Mouse (Mus musculus) small intestine, adult 2 months (tissue): Measurements from ENCODE around the gene Marveld2. TPM values are rescaled to one million over a fixed set of nuclear protein-coding genes. Genes with fewer than 3 reads are reported as not detected.
A peak's percentile ranks its signal among the peaks of the same experiment; 100 is the strongest.

Experiments
- H3K27ac ChIP-seq: fragments of 200-500 bp; 2 replicates; pipeline ENCODE4 v1.5.1; 2012; ENCODE audit warnings: low read depth, low read length, control low read depth, inconsistent platforms; ENCODE audit not compliant: insufficient read depth
- H3K27me3 ChIP-seq: fragments of 200-500 bp; 2 replicates; pipeline ENCODE4 v1.6.1; 2012; ENCODE audit warnings: mild to moderate bottlenecking, moderate library complexity, low read length, inconsistent platforms; ENCODE audit not compliant: control insufficient read depth, insufficient read depth
- H3K36me3 ChIP-seq: fragments of 200-500 bp; 2 replicates; pipeline ENCODE4 v1.6.1; 2012; ENCODE audit warnings: mild to moderate bottlenecking, low read length, control low read depth, inconsistent platforms; ENCODE audit not compliant: control insufficient read depth, insufficient read depth
- H3K4me1 ChIP-seq: fragments of 200-500 bp; 2 replicates; pipeline ENCODE4 v1.6.1; 2012; ENCODE audit warnings: low read length, inconsistent platforms, mixed read lengths; ENCODE audit not compliant: control insufficient read depth, insufficient read depth, insufficient read length
- H3K4me3 ChIP-seq: fragments of 200-500 bp; 2 replicates; pipeline ENCODE4 v1.5.1; 2012; ENCODE audit warnings: low read depth, mild to moderate bottlenecking, control low read depth, inconsistent platforms, low read length, moderate library complexity
- CTCF ChIP-seq: fragments of 200-500 bp; IDR thresholded peaks from 2 replicates; pipeline ENCODE4 v1.5.1; 2012; ENCODE audit warnings: low read depth, mild to moderate bottlenecking, control low read depth, inconsistent platforms, low read length, moderate library complexity, mixed read lengths; ENCODE audit not compliant: insufficient replicate concordance, insufficient read length; ENCODE audit errors: extremely low read depth
- POLR2A ChIP-seq: fragments of 200-500 bp; IDR thresholded peaks from 2 replicates; pipeline ENCODE4 v1.6.1; 2012; ENCODE audit warnings: low read depth, mild to moderate bottlenecking, control low read depth, inconsistent platforms, low read length, moderate library complexity
- WGBS: fragments of 180-500 bp; shearing (Covaris S2); methylation state at CpG from one replicate; pipeline ENCODE4 v1.1.7; 2018; 5-methylcytosine and 5-hydroxymethylcytosine counted together
- polyA plus RNA-seq: library from polyadenylated mRNA; depleted of rRNA; stranded (reverse); fragments of >200 nt; gene quantifications from 2 replicates; pipeline ENCODE4 v1.2.3, GENCODE M21; 2012

Marveld2 gene
- polyA plus RNA-seq, 1 experiment = 18.3 TPM

GRCm38 (mm10) chr13:100597284-100597683 lies 19.5 kb downstream of the Marveld2 start:
- peaks cover 39% of the 10 kb centered on the region for H3K36me3 ChIP-seq
- TF ChIP-seq POLR2A = no peak
- no peak for TF ChIP-seq CTCF
- no peaks in the 10 kb centered on the region for H3K27me3 ChIP-seq
- no peak overlapping the region for H3K27ac ChIP-seq
- no peak overlapping the region for H3K4me3 ChIP-seq
- peaks cover under 1% of the 10 kb centered on the region; the same call in 1 of the 2 replicates for H3K4me1 ChIP-seq
- 82% methylated on average over 9 of the region's 9 CpGs for WGBS

- TF ChIP-seq CTCF (no peak), POLR2A (no peak)
- WGBS = 65% methylated on average over 3 of the region's 3 CpGs
- Histone ChIP-seq H3K4me3 (no peak overlapping the region), H3K4me1 (no peaks in the 10 kb centered on the region), H3K36me3 (peaks cover 33% of the 10 kb centered on the region), H3K27me3 (no peaks in the 10 kb centered on the region), H3K27ac (no peak overlapping the region)
Observed at GRCm38 (mm10) chr13:100595552-100595885, 21.3 kb downstream of the Marveld2 start.

DNA sequence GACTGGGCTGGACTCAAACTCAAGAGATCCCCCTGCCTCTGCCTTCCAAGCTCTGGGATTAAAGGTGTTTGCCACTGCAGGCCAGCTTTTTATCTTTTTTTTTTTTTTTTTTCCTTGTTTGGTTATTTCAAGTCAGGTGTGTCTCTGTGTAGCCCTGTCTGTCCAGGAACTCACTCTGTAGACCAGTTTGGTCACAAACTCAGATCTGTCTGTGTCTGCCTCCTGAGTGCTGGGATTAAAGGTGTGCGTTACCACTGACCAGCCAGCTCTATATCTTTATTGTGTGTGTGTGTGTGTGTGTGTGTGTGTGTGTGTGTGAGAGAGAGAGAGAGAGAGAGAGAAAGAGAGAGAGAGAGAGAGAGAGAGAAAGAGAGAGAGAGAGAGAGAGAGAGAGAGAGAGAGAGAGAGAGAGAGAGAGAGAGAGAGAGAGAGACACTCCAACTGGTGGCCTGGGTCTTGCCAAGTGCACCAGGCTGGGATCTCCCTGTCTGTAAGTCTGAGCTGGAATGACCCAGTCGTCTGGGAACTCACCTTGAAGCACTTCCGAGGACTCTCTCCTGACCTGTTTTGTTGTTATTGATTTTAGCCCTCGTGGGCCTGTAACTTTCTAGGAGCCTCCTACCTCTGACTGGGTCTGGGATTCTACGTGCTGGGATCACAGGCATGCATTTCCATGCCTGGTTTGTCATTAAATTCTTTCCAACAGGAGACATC lies 21.8 kb downstream of the Marveld2 start:
- H3K36me3 ChIP-seq = peaks cover 28% of the 10 kb centered on the region
- no peaks in the 10 kb centered on the region for H3K27me3 ChIP-seq
- no peaks in the 10 kb centered on the region for H3K4me1 ChIP-seq
- H3K4me3 ChIP-seq = no peak overlapping the region
- no peak overlapping the region for H3K27ac ChIP-seq
- TF ChIP-seq CTCF (no peak), POLR2A (no peak)
- WGBS = 47% methylated on average over 5 of the region's 5 CpGs

- Histone ChIP-seq H3K36me3 (peaks cover 23% of the 10 kb centered on the region), H3K4me1 (no peaks in the 10 kb centered on the region), H3K27me3 (no peaks in the 10 kb centered on the region), H3K27ac (peak overlapping the region; percentile 82), H3K4me3 (no peak overlapping the region)
- no peak for TF ChIP-seq POLR2A
- no peak for TF ChIP-seq CTCF
- 51% methylated on average over 12 of the region's 17 CpGs for WGBS
Observed at GRCm38 (mm10) chr13:100594041-100594792, 22.6 kb downstream of the Marveld2 start.

GRCm38 (mm10) chr13:100588646-100589045 lies 28.1 kb downstream of the Marveld2 start:
- Histone ChIP-seq H3K36me3 (peaks cover 2% of the 10 kb centered on the region; the same call in 1 of the 2 replicates), H3K4me1 (no peaks in the 10 kb centered on the region), H3K4me3 (peak overlapping the region; percentile 45), H3K27ac (no peak overlapping the region), H3K27me3 (no peaks in the 10 kb centered on the region)
- TF ChIP-seq POLR2A = no peak
- TF ChIP-seq CTCF = no peak
- WGBS = 71% methylated on average over 12 of the region's 12 CpGs

DNA sequence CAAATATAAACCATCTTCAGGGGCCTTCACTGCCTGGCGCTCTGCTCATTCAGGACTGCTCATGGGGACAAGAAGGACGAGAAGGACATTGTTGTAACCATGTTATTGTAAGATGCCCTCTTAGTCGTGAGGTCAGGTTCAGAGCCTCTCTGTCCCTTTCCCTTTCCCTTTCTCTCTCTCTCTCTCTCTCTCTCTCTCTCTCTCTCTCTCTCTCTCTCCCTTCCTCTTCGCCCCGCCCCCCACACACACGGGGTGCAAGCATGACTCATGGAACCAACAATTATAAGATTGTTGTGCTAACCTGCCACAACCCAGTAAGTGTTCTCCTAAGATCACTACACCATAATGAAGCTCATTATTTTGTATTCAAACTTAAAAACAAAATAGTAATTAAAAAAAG lies 34.6 kb downstream of the Marveld2 start:
- H3K4me1 ChIP-seq = peaks cover 4% of the 10 kb centered on the region; the same call in 1 of the 2 replicates
- no peaks in the 10 kb centered on the region for H3K27me3 ChIP-seq
- 29% methylated on average over 6 of the region's 6 CpGs for WGBS
- H3K4me3 ChIP-seq = no peak overlapping the region
- no peak for TF ChIP-seq POLR2A
- no peak for TF ChIP-seq CTCF
- H3K36me3 ChIP-seq = no peaks in the 10 kb centered on the region
- no peak overlapping the region for H3K27ac ChIP-seq

DNA sequence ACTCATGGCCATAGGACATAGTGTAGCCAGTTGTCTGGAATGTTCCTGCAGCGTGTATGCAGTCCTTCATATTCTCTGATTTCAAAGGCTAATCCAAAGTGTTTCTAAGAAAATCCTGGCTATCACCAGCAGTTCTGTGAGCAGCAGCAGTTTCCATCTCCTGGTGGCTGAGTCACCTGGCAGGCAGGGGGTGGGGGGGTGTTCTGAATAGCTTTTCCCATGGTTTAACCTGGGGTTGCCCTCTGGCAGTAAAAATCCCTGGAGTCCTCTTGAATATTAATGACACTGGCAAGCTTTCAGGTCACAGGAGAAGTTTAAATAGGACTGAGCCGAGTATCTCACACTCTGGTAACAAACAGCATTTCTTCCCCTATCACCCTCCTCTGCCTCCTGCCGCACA lies 35.1 kb downstream of the Marveld2 start:
- no peak overlapping the region for H3K27ac ChIP-seq
- no peak for TF ChIP-seq CTCF
- no peak for TF ChIP-seq POLR2A
- WGBS = 27% methylated on average over 3 of the region's 3 CpGs

More for the DNA sequence above, 35.1 kb downstream of the Marveld2 start:
- H3K4me1 ChIP-seq = peaks cover 4% of the 10 kb centered on the region; the same call in 1 of the 2 replicates
- H3K36me3 ChIP-seq = no peaks in the 10 kb centered on the region
- no peak overlapping the region for H3K4me3 ChIP-seq
- H3K27me3 ChIP-seq = no peaks in the 10 kb centered on the region
